Mouse (Mus musculus) 3134 (cell line): ENCODE results near the gene Psme2.
A peak's percentile ranks its signal among the peaks of the same experiment; 100 is the strongest.

Experiments
- DNase-seq: peaks from one replicate; pipeline ENCODE4 v3.0.0-alpha.2; 2011; ENCODE audit warnings: low spot score; ENCODE audit not compliant: insufficient read length; ENCODE audit errors: extremely low read depth

The Psme2 gene

DNA sequence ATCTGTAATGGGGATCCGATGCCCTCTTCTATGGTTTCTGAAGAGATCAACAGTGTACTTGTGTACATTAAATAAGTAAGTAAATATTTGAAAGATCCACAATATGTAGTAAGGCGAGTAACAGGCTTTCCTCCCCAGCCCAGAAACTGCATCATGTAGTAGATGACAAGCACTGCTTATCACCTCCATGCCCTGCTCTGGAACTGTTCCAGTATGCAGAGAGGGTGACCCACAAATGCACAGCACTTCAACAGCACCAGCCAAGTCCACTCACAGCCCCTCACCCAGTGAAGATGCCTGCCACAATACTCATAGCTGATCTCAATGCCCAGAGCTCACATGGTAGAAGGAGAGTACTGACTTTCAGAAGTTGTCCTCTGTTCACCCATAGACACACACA, 20.3 kb downstream of the Psme2 start:
- DNase-seq: no peak

DNA sequence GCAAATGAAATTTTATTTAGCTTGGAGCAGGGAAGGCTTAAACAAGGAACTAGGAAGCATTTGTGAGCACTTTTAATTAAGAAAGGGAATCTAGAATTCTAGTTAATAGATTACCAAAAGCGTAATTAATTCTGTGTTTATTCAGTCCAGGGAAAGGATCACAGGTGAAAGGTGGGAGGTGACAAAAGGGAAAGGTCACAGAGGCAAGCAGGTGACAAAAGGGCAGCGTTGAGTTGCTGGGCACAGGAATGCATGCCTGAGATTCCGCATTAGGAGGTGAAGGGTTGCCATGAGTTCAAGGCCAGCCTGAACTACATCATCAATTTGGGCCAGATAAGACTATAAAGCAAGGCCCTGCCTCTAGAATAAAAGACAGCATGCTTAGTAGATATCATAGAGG, 23.4 kb downstream of the Psme2 start:
- DNase-seq: no peak

DNA sequence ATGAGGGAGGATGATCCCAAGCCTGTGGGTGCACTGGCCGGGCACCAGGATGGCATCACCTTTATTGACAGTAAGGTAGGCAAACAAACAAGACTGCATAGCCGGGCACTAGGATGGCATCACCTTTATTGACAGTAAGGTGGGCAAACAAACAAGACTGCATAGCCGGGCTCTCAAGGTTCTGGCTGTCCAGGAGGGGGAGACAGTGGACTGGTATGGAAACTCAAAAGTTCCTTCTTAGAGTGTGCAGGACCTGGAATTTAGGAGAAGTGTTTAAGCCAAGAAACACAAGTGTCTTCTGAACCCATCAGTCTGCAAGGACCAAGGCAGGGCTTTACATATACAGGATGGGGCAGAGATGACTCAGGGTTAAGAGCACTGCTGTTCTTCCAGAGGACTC, 25.2 kb downstream of the Psme2 start:
- DNase-seq: no peak

DNA sequence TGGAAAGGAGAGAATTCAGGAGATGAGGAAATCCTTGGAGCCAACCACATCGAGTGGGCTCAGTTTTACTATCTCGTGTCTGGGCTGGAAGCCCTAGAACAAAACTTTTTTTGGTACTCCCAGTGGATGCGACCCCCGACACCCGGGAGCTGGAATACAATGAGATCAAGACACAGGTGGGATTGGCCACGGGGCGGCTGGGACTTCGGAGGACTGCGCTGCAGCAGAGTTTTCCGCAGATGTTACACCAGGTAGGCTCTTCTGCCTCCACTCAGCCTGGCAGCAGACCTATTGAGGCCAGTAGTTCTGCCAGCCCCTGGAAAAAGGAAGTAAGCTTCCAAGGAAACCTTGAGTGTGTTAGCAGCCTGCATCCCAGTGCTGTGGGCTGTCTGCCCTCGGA, 27.7 kb downstream of the Psme2 start:
- no peak for DNase-seq

DNA sequence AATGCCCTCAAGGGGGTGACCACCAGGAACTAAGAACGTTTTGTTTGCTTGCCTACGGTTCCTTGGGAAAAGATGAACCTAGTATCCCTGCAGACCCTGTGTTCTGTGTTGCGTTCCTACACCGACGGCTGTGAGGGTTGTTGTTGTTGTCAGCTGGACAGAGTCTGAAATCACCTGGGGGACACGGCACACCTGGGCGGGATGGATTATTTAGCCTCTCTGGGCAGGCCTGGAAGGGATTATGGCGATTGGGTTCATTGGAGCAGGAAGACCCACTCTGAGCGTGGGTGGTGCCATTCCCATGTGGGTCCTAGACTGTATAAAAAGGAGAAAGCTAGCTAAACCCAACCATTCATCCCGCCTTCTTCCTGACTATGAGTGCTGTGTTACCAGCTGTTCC, 29.1 kb downstream of the Psme2 start:
- DNase-seq: no peak

DNA sequence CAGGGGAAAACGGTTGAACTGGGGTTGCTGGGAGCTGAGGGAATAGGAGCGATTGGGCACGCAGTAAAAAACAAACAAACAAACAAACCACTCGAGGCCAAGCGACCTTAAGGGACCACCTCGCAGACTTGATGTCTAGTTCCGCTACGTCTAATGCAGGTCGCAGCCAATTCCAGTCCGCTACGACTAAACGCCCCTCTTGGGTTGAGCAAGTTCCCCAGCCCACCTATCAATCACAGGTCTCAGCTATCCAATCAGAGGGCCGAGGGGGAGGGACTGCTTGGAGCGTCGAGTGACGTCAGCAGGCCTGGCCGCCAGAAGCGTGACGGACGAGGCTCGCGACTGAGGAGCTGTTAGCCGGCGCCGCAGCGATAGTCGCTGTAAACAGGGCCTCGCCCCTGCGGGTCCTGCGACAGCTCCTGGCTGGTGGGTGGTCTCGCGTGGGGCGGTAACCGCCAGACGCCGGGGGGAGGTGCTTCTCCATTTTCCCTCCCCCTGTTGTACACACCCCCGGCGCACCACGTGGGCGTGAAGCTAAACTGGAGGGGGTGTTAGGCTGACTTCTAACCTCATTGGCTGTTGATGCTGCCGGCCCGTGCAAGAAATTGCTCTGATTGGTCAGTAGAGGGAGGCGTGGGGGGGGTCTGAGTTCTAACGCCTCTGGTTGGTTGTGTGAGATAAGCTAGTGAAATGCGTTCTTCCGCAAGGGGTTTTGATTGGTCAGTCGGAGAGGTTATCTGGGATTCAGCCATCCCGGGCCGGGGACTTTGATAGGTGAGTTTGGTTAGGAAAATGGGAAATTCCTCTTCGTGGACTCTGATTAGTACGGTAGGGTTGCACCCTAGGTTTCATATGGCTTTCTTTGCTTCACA, 30.5 kb downstream of the Psme2 start, which contains the start of gene A730061H03Rik:
Gene A730061H03Rik, minus strand, starts transcription at position 205 of the 872 bp plus-strand sequence.
- DNase-seq: peak; percentile 96

DNA sequence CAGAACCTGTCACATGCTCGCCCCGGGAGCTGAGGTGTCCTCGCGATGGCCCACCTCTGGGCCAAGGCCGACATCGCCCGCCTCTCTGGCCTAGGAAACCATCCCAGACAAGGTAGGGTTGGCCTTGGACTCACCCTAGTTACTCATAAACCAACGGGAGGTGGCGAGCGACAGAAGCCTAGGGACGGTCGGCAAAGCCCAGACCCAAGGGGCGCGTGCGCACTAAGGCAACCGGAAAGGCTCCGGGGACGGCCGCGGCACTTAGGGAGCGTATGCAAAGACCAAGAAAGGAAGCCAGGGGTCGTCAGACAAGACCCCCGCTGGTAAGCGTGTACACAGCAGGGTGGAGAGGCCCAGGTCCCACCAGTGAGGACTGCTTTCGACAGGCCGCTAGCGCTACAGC, 31.1 kb downstream of the Psme2 start, which contains the start of gene Dcaf11:
Gene Dcaf11, plus strand, starts transcription at position 208 of the 403 bp plus-strand sequence.
- DNase-seq: peak; percentile 92

DNA sequence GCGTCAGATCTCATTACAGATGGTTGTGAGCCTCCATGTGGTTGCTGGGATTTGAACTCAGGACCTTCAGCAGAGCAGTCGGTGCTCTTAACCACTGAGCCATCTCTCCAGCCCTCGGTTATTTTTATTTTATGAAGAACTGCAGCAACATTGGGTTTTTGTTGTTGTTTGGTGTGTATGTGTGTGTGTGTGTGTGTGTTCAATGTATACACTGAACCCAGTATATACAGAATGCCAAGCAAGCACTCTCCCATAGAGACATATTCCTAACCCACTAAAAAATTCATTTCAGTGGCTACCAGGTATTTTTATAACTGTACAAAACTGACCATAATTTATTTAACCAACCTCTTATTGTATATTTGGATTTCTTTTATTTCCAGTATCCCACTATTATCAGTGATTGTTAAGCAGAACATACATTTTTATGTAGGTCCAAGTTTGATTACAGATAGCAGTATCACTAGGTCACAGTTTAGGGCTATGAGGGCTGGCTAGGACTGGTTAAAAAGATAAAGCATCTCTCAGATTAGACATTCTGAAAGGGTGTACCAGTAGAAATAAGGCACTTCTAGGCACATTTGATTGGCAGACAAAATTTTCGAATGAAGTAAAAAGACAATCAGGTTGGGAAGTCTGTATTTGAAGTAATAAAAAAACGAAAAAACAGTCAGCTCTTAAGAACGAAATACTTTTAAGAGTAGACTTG, 32.0 kb downstream of the Psme2 start:
- no peak for DNase-seq

DNA sequence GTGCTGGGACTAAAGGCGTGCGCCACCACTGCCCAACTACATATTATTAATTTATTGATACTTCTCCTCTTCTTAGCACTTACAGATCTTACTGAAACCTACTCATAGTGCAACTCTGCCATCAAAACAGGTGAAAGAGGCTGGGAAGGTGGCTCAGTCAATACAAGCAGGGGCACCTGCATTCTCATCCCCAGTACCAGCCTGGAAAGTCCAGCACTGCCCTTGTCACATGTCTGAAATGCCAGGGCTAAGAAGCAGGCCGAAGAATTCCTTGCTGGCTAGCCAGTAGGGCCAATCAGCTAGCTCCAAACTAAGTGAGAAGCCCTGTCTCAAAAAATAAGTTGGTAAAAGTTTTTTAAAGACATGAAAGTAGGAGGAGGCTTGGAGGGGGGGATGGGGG, 33.3 kb downstream of the Psme2 start:
- no peak for DNase-seq

DNA sequence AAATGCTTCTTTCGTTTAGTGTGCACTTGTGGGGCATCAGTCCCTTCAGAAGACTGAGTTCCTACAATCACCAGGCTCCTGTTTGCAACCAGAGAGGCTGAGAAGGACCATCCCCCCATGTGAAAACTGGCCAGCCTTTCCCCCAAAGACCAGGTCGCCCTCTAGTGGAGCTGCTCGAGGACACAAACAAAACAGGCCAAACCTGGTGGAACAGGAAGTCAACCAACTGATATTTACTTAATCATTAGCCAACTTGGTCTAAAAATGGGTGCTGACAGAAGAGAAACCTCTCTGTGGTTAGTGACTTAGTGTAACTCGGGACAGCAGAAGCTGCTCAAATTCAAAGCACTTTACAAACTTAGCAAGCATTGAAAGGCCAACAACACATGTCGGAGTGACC, 33.9 kb downstream of the Psme2 start:
- peak; percentile 41 for DNase-seq

DNA sequence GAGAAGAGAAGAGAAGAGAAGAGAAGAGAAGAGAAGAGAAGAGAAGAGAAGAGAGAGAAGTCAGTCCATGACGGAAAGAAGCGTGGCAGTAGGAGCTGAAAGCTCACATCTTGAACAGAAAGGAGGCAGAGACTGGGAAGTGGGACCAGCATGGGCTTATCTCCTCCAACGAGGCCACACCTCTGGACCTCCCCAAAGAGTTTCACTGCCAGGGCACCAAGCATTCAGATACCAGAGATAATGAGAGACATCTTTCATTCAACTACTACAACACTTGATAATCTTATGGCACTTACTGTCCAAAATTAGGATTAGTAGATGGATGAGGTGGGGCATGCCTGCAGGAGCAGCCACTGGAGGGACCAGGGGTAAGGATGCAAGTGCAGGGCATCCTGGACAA, 35.1 kb downstream of the Psme2 start:
- DNase-seq: no peak

DNA sequence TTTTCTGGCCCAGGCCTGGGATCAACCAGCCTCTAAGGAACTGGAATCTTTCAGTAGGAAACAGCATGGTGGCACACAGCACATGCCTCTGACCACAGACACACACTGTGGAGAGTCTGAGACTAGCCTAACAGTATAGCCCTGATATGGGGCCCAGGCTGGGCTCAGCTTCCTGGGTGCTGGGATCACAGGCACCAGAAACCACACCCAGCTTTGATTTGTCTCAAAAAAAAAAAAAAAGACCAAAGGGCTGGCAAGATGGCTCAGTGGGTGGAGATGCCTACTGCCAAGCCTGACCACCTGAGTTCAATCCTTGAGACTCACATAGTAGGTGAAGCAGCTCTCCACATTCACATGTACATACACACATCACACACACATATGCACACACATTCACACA, 36.3 kb downstream of the Psme2 start:
- no peak for DNase-seq

DNA sequence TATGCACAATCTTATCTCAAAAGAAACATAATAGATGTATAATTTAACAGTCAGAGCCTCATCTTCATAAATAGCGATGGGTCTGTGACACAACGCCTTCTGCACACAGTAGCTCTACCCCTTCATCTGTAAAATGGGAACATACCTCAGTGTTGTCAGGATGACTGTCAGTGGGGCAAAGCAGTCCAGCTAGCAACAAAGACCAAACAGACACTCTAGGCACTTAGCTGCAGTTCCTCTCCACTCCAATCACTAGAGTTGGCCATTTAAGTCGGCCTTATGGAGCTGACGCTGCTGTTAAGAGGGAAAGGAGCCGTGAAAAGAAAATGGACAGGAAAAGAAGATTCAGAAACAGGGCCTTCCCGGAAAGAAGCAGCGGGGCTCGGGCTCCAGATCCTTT, 39.1 kb downstream of the Psme2 start:
- no peak for DNase-seq

DNA sequence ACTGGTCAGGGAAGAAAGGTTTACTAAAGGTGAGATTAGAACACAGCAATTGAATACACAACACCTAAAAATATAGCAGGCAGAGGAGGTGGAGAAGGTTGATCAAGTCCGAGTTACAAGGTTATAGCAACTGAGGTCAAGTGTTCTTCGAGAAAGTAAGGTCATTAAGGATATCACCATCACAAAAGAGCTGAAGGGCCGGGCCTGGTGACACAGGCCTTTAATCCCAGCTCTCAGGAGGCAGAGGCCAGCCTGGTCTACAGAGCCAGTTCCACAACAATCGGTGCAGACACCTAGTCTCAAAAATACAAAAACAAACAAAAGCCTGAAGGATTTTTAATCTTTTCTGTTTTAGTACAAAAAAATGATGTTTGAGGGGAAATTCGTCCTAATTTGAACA, 39.6 kb downstream of the Psme2 start:
- no peak for DNase-seq

DNA sequence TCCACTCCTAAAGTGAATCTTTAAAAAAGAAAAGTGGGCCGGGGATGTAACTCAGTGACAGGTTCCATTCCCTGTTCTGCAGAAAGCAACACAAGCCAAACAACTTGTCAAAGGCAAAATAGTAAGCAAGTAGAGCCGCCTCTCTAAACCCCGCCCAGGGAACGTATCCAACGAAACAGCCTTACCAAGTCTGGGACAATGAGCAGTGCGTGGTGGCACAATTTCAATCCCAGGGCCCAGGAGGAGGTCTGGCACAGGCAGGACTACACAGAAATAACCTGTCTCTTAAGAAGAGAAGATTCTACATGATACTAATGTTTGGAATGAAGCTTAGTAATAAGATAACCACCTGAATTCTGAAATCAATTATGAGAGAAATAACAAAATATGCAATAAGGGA, 40.7 kb downstream of the Psme2 start:
- no peak for DNase-seq

DNA sequence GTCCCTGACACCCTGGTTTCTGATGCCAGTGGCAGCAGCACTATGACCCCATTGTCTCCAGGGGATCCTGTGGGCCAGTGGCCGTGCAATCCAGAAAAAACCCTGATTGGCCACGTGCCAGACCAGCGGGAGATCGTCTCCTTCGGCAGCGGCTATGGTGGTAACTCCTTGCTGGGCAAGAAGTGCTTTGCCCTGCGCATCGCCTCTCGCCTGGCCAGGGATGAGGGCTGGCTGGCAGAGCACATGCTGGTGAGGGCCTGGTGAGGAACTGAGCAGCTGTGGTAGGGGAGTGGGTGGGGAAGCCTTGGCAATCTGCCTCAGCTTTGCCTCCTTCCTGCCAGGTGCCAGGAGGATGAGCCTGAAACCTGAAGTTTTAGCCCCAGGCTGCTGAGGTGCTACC, 46.6 kb downstream of the Psme2 start:
- DNase-seq: no peak

DNA sequence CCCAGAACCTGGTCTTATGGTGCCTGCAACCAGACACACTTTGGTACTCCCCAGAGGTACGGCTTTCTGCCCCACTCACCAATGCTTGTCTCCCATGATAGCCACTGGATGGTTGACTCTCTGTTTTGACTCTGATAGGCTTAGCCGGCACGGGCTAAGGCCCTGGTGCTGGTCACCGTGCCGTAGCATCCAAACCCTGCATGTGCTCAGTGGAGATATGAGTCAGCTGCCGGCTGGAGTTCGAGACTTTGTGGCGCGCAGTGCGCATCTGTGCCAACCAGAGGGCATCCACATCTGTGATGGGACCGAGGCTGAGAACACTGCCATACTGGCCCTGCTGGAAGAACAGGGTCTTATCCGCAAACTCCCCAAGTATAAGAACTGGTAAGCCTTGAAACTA, 48.6 kb downstream of the Psme2 start:
- DNase-seq: no peak

DNA sequence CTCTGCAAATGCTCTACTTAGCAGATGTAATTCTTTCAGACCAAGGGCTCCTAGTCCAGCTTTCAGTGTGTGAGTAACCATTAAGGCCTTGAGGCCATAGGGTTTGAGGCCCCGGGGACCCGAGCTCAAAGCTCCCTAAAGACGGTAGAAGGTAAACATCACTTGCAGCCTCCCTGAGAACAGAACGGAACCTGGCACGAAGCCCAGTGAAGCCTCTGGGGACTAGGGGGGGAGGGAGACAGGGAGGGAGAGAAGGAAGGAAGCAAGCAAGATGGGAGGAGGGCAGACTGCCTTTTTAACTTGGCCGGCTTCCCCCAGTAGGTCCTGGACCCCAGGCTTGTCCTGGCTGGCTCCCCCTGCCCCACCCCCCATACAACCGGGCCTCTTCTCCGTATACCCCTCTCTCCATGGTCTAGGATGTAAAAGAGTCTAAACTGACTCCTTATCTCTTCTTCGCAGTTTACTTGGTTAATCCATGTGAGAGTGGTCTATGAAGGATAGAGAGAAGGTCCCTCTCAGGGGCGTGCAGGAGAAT, 50.1 kb downstream of the Psme2 start:
- peak; percentile 77 for DNase-seq

DNA sequence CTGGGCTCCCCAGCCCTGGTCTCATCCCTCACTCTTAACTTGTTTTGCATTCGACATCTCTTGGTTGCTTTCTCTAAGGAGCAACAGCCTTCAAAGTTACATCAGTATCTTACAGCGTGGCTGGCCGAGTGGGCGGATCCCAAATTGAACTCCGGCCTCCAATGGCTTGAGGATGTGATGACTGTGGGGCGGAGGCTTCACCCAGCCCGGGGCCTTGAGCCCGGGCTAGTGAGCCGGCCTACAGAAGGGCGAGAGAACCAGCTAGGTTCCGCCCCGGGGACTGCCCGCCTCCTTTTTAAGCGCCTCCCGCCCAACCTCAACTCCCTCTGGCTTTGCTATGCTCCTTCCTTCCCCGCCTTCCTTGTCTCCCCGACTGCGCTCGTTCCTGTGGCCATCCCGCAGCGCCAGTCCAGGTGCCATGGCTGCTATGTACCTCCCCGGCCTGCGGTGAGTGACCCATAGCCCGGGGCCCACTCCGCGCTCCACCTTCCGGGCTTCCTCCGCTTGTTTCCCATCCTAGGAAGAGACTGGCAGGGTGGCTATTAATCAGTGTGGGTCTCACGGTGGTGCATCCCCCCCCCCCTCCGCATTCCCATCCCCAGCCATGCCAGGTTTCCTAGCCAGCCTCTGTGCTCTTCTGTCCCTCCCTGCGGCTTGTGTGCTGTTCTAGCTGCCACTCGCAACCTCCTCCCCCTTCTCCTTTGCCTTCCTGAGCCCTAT, 50.7 kb downstream of the Psme2 start, which contains the start of gene Pck2:
Gene Pck2, plus strand, starts transcription at position 200 of the 720 bp plus-strand sequence.
- DNase-seq: peak; percentile 95
